Mouse (Mus musculus) embryonic fibroblast, embryonic 13.5 days (primary cell): ENCODE measurements around the gene Tbc1d4.

Source experiments
- CTCF ChIP-seq: IDR thresholded peaks from 2 replicates; pipeline ENCODE4 v1.5.1; 2011; ENCODE audit warnings: mild to moderate bottlenecking, control low read depth, low read length, moderate library complexity, borderline replicate concordance; ENCODE audit not compliant: insufficient read depth
- POLR2A ChIP-seq: IDR thresholded peaks from 2 replicates; pipeline ENCODE4 v1.6.1; 2011; ENCODE audit warnings: low read depth, mild to moderate bottlenecking, control low read depth, low read length, moderate library complexity

DNA sequence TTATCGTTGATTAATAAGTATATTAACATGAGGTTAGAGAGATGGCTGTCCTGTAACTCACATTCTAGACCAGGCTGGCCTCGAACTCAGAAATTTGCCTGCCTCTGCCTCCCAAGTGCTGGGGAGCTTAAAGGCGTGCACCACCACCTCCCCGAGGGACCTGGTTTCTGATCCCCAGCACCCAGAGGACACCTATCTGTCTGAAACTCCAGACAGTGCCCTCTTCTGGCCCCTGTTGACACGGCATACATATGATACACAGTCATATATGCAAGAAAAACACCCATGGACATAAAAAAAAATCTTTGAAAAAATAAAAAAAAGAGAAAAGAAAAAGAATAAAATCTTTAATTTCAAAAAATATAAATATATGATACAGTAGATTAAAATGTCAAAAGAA is 8.7 kb upstream of the Tbc1d4 start:
- TF ChIP-seq POLR2A (no peak), CTCF (no peak)
